Mouse (Mus musculus) neural tube, embryonic 14.5 days (tissue): ENCODE results near the gene Psme3. TPM values are rescaled to one million over a fixed set of nuclear protein-coding genes. Genes with fewer than 3 reads are reported as not detected.

Source experiments
- ATAC-seq: fragments of 200-750 bp; cut with Nextera tagmentation; 2 replicates; pipeline ENCODE4 v1.8.0; 2017; ENCODE audit warnings: low read depth, mild to moderate bottlenecking, moderate TSS enrichment, moderate library complexity
- H3K27ac ChIP-seq: fragments of 300-500 bp; sonication (generic); 2 replicates; pipeline ENCODE4 v1.5.1; 2014; ENCODE audit warnings: low read depth, mild to moderate bottlenecking, control low read depth, low read length, moderate library complexity, mixed read lengths
- H3K27me3 ChIP-seq: fragments of 300-500 bp; sonication (generic); 2 replicates; pipeline ENCODE4 v1.6.1; 2014; ENCODE audit warnings: low read length; ENCODE audit not compliant: control insufficient read depth, insufficient read depth
- H3K36me3 ChIP-seq: fragments of 300-500 bp; sonication (generic); 2 replicates; pipeline ENCODE4 v1.6.1; 2014; ENCODE audit warnings: low read length, mixed read lengths; ENCODE audit not compliant: control insufficient read depth, insufficient read depth
- H3K4me1 ChIP-seq: fragments of 300-500 bp; sonication (generic); 2 replicates; pipeline ENCODE4 v1.6.1; 2014; ENCODE audit warnings: low read length; ENCODE audit not compliant: control insufficient read depth, insufficient read depth
- H3K4me2 ChIP-seq: fragments of 300-500 bp; sonication (generic); 2 replicates; pipeline ENCODE4 v1.6.1; 2014; ENCODE audit warnings: mild to moderate bottlenecking, low read depth, low read length, control low read depth
- H3K4me3 ChIP-seq: fragments of 300-500 bp; sonication (generic); 2 replicates; pipeline ENCODE4 v1.5.1; 2014; ENCODE audit warnings: low read depth, low read length, control low read depth, mixed read lengths
- H3K9ac ChIP-seq: fragments of 300-500 bp; sonication (generic); replicated peaks from 2 replicates; pipeline ENCODE4 v1.6.1; 2014; ENCODE audit warnings: low read depth, mild to moderate bottlenecking, control low read depth, low read length, mixed read lengths
- H3K9me3 ChIP-seq: fragments of 300-500 bp; sonication (generic); 2 replicates; pipeline ENCODE4 v1.6.1; 2016; ENCODE audit warnings: low read length; ENCODE audit not compliant: control insufficient read depth
- WGBS: fragments of 180-500 bp; shearing (Covaris S2); extraction: QIAGEN DNeasy Blood & Tissue Kit; methylation state at CpG from one replicate; pipeline ENCODE4 v1.1.7; 2014; 5-methylcytosine and 5-hydroxymethylcytosine counted together
- microRNA-seq: library from miRNA; unstranded; fragments of <30 nt; microRNA quantifications from one replicate; pipeline ENCODE4, GENCODE M21; 2016
- polyA plus RNA-seq: library from polyadenylated mRNA; unstranded; fragments of >200 nt; fragmentation: Nextera tagmentation; extraction: Ambion mirVana; gene quantifications from 2 replicates; pipeline ENCODE4 v1.2.1, GENCODE M21; 2014

Gene Psme3
- polyA plus RNA-seq, 1 experiment from 2014 or later = 73.3 TPM

DNA sequence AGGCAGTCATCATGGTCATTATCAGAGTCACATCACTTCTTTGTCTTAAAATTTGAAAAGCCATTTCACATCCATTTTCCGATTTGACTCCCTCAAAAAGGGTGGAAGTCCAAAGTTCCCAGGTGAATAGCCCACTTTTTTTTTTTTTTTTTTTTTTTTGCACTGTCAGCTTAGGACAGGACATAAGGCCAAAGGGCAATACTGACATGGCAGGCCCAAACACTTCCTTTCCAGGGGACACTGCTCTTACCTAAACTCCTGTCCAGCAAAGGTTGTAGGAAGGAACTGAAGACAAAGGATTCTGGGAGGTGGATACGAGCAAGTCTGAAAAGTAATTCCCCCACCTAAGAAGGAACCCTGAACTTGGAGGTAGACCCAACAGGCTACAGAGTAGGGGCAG lies 39.9 kb downstream of the Psme3 start:
- ATAC-seq = no peak
- no peak overlapping the region for H3K4me2 ChIP-seq
- H3K4me1 ChIP-seq = no peaks in the 10 kb centered on the region
- no peaks in the 10 kb centered on the region for H3K36me3 ChIP-seq
- H3K27me3 ChIP-seq = no peaks in the 10 kb centered on the region
- 89% methylated on average over 2 of the region's 2 CpGs for WGBS
- no peak overlapping the region for H3K4me3 ChIP-seq
- no peaks in the 10 kb centered on the region for H3K9me3 ChIP-seq
- H3K27ac ChIP-seq = no peak overlapping the region
- no peak overlapping the region for H3K9ac ChIP-seq

DNA sequence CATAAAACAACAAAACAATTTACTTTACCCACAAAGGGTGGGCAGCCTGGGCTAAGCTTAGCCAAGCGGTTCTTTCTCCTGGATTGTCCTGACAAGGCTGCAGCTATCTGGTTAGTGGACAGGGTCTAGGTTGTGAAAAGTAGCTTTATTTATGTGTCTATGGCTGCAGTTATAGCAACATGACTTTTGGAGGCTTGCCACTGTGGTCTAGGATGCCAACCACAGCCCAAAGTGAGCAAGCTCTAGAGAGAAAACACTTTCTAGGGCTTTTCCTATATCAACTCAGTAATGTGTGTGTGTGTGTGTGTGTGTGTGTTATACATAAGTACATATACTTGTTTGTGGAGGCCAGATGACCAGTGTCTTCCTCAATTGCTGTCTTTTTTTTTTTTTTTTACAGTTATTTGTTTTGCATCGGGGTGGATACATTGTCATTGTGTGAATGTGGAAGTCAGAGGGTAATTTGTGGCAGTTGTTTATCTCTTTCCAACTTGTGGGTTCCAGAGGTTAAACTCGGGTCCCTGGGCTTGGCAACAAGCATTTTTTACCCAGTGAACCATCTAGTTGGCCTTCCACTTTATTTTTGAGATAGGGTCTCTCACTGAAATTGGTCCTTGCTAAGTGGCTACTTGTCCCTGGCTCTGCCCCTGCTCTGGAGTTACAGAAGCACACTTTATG lies 41.6 kb downstream of the Psme3 start:
- H3K36me3 ChIP-seq = no peaks in the 10 kb centered on the region
- WGBS = 90% methylated on average over 3 of the region's 3 CpGs
- no peak overlapping the region for H3K4me2 ChIP-seq
- no peaks in the 10 kb centered on the region for H3K27me3 ChIP-seq
- H3K4me1 ChIP-seq = no peaks in the 10 kb centered on the region
- no peak overlapping the region for H3K9ac ChIP-seq
- H3K9me3 ChIP-seq = no peaks in the 10 kb centered on the region
- H3K27ac ChIP-seq = no peak overlapping the region
- no peak overlapping the region for H3K4me3 ChIP-seq
- no peak for ATAC-seq

DNA sequence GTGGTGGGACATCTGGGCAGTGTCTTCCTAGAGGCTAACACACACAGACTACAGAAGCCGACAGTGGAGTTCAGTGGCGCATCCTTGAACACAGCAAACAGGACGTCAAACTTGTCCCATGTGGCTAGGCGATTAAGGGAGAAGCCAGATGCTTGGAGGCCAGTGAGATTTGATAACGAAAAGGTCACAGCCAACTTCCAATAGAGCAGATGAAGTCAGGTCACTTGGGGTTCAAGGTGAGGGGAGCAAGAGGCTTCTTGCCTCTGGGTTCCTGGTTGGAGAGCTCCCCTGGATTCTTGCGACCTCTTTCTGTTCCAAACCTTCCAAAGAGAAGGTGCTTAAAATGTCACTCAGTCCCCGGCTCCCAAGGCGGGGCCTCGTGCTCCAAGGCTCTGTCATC lies 43.8 kb downstream of the Psme3 start:
- Histone ChIP-seq H3K9ac (no peak overlapping the region), H3K36me3 (no peaks in the 10 kb centered on the region), H3K27me3 (no peaks in the 10 kb centered on the region), H3K4me1 (no peaks in the 10 kb centered on the region), H3K27ac (no peak overlapping the region), H3K4me2 (no peak overlapping the region), H3K4me3 (no peak overlapping the region), H3K9me3 (no peaks in the 10 kb centered on the region)
- 71% methylated on average over 9 of the region's 9 CpGs for WGBS
- ATAC-seq = no peak

DNA sequence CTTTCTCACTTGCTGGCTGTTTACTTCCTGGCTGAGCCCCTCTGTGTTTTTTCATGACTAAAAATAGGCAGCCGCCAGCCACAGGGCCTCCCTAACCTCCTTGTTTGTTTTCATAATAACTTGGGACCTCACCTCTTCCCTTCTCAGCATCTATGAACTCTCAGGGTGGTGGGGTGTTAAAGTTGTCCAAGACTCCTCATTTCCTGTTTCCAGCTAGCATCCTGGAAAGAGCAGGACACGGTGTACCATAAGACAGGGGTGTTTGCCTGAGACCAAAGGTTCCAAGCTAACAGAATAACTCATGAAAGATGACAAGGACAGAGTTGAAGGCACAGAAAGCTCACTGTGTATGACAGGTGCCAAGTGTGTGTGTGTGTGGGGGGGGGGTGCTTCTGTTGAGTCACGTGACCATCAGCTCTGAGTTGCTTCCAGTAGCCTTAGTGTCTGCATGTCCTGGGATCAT lies 44.7 kb downstream of the Psme3 start:
- no peak overlapping the region for H3K4me2 ChIP-seq
- 65% methylated on average over 3 of the region's 3 CpGs for WGBS
- H3K27ac ChIP-seq = no peak overlapping the region
- H3K36me3 ChIP-seq = no peaks in the 10 kb centered on the region
- no peaks in the 10 kb centered on the region for H3K27me3 ChIP-seq
- no peak for ATAC-seq
- no peak overlapping the region for H3K9ac ChIP-seq
- H3K4me3 ChIP-seq = no peak overlapping the region
- no peaks in the 10 kb centered on the region for H3K9me3 ChIP-seq
- no peaks in the 10 kb centered on the region for H3K4me1 ChIP-seq

DNA sequence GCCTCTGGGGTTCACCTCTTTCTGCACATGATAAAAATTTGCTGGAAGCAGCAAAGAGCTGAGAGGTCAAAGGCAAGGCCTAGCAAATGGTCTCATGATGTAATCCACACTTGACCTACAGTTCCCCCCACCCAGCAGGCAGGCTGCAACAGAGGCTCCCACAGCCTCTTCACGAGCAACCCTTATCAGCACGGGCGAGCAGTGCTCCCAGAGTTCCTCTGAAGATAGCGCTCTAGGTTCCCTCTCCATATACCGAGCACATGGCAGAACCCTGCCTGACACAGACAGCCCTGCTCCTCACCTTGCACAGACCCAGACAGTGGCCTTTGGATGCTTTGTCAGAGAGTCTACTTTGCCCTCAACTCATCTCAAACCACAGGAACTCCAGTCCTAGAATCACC lies 48.5 kb downstream of the Psme3 start:
- Histone ChIP-seq H3K27ac (no peak overlapping the region), H3K4me1 (no peaks in the 10 kb centered on the region), H3K4me3 (no peak overlapping the region), H3K27me3 (no peaks in the 10 kb centered on the region), H3K9ac (no peak overlapping the region), H3K4me2 (no peak overlapping the region), H3K9me3 (no peaks in the 10 kb centered on the region), H3K36me3 (no peaks in the 10 kb centered on the region)
- WGBS = 90% methylated on average over 5 of the region's 5 CpGs
- no peak for ATAC-seq

DNA sequence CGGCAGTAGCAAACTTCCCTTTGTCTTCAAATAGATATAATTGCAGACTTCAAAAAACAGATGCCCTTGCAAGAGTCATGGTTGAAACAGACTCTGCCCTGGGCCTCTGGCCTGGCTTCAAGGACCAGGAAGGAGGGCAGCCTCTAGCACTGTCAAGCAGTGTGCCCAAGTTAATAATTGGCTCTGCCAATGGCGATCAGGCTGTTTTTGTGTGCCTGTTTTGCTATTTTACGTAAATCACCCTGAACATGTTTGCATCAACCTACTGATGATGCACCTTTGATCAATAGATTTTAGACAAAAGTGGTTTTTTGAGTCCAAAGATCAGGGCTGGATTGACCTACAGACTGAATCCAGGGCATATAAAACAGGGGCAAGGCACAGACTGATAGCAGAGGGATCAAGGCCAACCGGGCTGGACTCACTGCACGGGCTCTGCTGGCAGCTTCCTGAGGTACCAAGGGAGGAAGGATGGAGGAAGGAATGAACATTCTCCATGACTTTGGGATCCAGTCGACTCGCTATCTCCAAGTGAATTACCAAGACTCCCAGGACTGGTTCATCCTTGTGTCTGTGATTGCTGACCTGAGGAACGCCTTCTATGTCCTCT lies 51.4 kb downstream of the Psme3 start, which contains the start of gene G6pc:
TSS of gene G6pc (plus strand) at position 236 of the 610 bp plus-strand sequence.
- H3K36me3 ChIP-seq = no peaks in the 10 kb centered on the region
- ATAC-seq = no peak
- H3K27me3 ChIP-seq = no peaks in the 10 kb centered on the region
- no peaks in the 10 kb centered on the region for H3K4me1 ChIP-seq
- H3K9me3 ChIP-seq = no peaks in the 10 kb centered on the region
- H3K4me3 ChIP-seq = no peak within 1 kb of the TSS
- WGBS = 92% methylated on average over 8 of the region's 8 CpGs
- H3K4me2 ChIP-seq = no peak within 1 kb of the TSS
- no peak within 1 kb of the TSS for H3K27ac ChIP-seq
- H3K9ac ChIP-seq = no peak within 1 kb of the TSS

DNA sequence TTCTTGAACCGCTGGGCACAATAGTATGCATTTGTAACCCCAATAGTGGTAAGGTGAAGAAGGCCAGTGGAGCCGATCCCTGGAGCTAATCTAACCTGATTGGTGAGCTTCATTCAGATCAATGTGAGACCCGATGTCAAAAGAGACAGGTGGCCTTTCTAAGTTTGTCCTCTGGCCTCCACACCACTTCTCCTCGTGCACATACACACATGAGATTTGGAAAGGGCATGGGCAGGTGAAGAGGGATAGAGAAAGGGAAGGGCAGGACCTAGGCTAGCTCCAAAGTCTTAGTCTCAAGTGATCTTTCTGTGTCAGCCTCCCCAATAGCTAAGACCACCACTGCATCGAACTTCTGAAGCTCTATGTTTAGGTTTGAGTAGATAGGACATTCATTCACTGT lies 54.1 kb downstream of the Psme3 start:
- H3K27me3 ChIP-seq = no peaks in the 10 kb centered on the region
- H3K9me3 ChIP-seq = no peaks in the 10 kb centered on the region
- no peaks in the 10 kb centered on the region for H3K36me3 ChIP-seq
- no peak overlapping the region for H3K4me2 ChIP-seq
- no peak overlapping the region for H3K27ac ChIP-seq
- WGBS = 80% methylated on average over 5 of the region's 5 CpGs
- H3K4me1 ChIP-seq = no peaks in the 10 kb centered on the region
- no peak for ATAC-seq
- H3K4me3 ChIP-seq = no peak overlapping the region
- no peak overlapping the region for H3K9ac ChIP-seq

Small RNA genes lying within 50 kb of the gene (microRNA-seq; reads per million reads assigned to microRNA genes)
- not detected for gene Gm25593

Other genes starting within 250 kb of the Psme3 start
- gene Naglu, start 246.2 kb upstream of the Psme3 start, polyA plus RNA-seq = 7.0 and 9.8 TPM in 2 replicates
- gene Hsd17b1, start 237.8 kb upstream of the Psme3 start, polyA plus RNA-seq = 0.35 TPM in 1 of 2 replicates, not detected in the other
- 38.3 and 39.2 TPM in 2 replicates for gene Coasy, start 233.6 kb upstream of the Psme3 start, polyA plus RNA-seq
- 84.6 and 95.7 TPM in 2 replicates for gene Mlx, start 228.9 kb upstream of the Psme3 start, polyA plus RNA-seq
- gene Psmc3ip, start 220.8 kb upstream of the Psme3 start, polyA plus RNA-seq = 17.0 and 19.0 TPM in 2 replicates
- 10.6 and 17.6 TPM in 2 replicates for gene Retreg3, start 196.3 kb upstream of the Psme3 start, polyA plus RNA-seq
- gene Tubg1, start 196.3 kb upstream of the Psme3 start, polyA plus RNA-seq = 63.3 and 63.7 TPM in 2 replicates
- gene Tubg2, start 160.3 kb upstream of the Psme3 start, polyA plus RNA-seq = 48.5 and 62.6 TPM in 2 replicates
- 7.5 and 8.3 TPM in 2 replicates for gene Cntnap1, start 145.7 kb upstream of the Psme3 start, polyA plus RNA-seq
- gene Plekhh3, start 144.9 kb upstream of the Psme3 start, polyA plus RNA-seq = 7.2 and 10.5 TPM in 2 replicates
- gene Ccr10, start 140.8 kb upstream of the Psme3 start, polyA plus RNA-seq = 0.12 and 0.30 TPM in 2 replicates
- 28.4 and 30.7 TPM in 2 replicates for gene Ezh1, start 89.8 kb upstream of the Psme3 start, polyA plus RNA-seq
- 63.1 and 103 TPM in 2 replicates for gene Ramp2, start 70.2 kb upstream of the Psme3 start, polyA plus RNA-seq
- gene Vps25, start 62.5 kb upstream of the Psme3 start, polyA plus RNA-seq = 121 and 134 TPM in 2 replicates
- 4.2 and 5.9 TPM in 2 replicates for gene Wnk4, start 55.6 kb upstream of the Psme3 start, polyA plus RNA-seq
- 0.75 and 0.86 TPM in 2 replicates for gene Cntd1, start 37.2 kb upstream of the Psme3 start, polyA plus RNA-seq
- gene Coa3, start 37.1 kb upstream of the Psme3 start, polyA plus RNA-seq = 242 and 258 TPM in 2 replicates
- gene Becn1, start 13.9 kb upstream of the Psme3 start, polyA plus RNA-seq = 178 and 182 TPM in 2 replicates
- gene Aoc2, start 8.8 kb downstream of the Psme3 start, polyA plus RNA-seq = 1.7 and 2.0 TPM in 2 replicates
- 0.10 TPM in 1 of 2 replicates, not detected in the other for gene Aoc3, start 14.4 kb downstream of the Psme3 start, polyA plus RNA-seq
- gene G6pc, start 51.3 kb downstream of the Psme3 start, polyA plus RNA-seq = not detected in 2 replicates
- 89.5 and 100 TPM in 2 replicates for gene Aarsd1, start 101.4 kb downstream of the Psme3 start, polyA plus RNA-seq
- 8.1 and 8.9 TPM in 2 replicates for gene Gm27029, start 108.6 kb downstream of the Psme3 start, polyA plus RNA-seq
- 20.4 and 24.1 TPM in 2 replicates for gene Rundc1, start 108.9 kb downstream of the Psme3 start, polyA plus RNA-seq
- 1.8 and 3.0 TPM in 2 replicates for gene Ptges3l, start 109.1 kb downstream of the Psme3 start, polyA plus RNA-seq
- 257 and 271 TPM in 2 replicates for gene Rpl27, start 126.1 kb downstream of the Psme3 start, polyA plus RNA-seq
- 1.4 and 2.0 TPM in 2 replicates for gene Ifi35, start 132.2 kb downstream of the Psme3 start, polyA plus RNA-seq
- gene Rnd2, start 148.8 kb downstream of the Psme3 start, polyA plus RNA-seq = 37.9 and 61.8 TPM in 2 replicates
- gene Vat1, start 150.0 kb downstream of the Psme3 start, polyA plus RNA-seq = 67.4 and 90.8 TPM in 2 replicates
- gene Brca1, start 235.7 kb downstream of the Psme3 start, polyA plus RNA-seq = 1.6 and 1.9 TPM in 2 replicates
- gene Nbr1, start 235.9 kb downstream of the Psme3 start, polyA plus RNA-seq = 85.8 and 111 TPM in 2 replicates